Mouse (Mus musculus): ENCODE data around the gene Kif14.

- no peak for TF ChIP-seq POLR2A (IDR thresholded peaks at IDR 0.05; ENCODE audit: control insufficient read depth, extremely low read depth, insufficient read depth, low read length, poor library complexity)
- TF ChIP-seq CTCF (IDR thresholded peaks at IDR 0.05; ENCODE audit: borderline replicate concordance, control insufficient read depth, extremely low read depth, insufficient read depth, low read length, poor library complexity): no peak
These were observed 103.1 kb downstream of the Kif14 start for GRCm38 (mm10) chr1:136569206-136569605.

All from thymus, adult 2 months (tissue).